Mouse (Mus musculus) stomach, embryonic 14.5 days (tissue): ENCODE results near the gene Igsf21. TPM values are rescaled to one million over a fixed set of nuclear protein-coding genes. Genes with fewer than 3 reads are reported as not detected.

Source experiments
- ATAC-seq: fragments of 200-750 bp; cut with Nextera tagmentation; 2 replicates; pipeline ENCODE4 v1.8.0; 2017; ENCODE audit warnings: low read depth, moderate TSS enrichment; ENCODE audit not compliant: insufficient number of reproducible peaks, insufficient read depth, low FRiP score
- H3K27ac ChIP-seq: fragments of 300-500 bp; sonication (generic); 2 replicates; pipeline ENCODE4 v1.5.1; 2014; ENCODE audit warnings: mild to moderate bottlenecking, low read length, moderate library complexity, mixed read lengths
- H3K27me3 ChIP-seq: fragments of 300-500 bp; sonication (generic); 2 replicates; pipeline ENCODE4 v1.6.1; 2014; ENCODE audit warnings: low read length, control low read depth, mixed read lengths; ENCODE audit not compliant: control insufficient read depth, insufficient read depth
- H3K36me3 ChIP-seq: fragments of 300-500 bp; sonication (generic); 2 replicates; pipeline ENCODE4 v1.6.1; 2014; ENCODE audit warnings: mild to moderate bottlenecking, control low read depth, low read length, moderate library complexity, mixed read lengths; ENCODE audit not compliant: control insufficient read depth, insufficient read depth
- H3K4me1 ChIP-seq: fragments of 300-500 bp; sonication (generic); 2 replicates; pipeline ENCODE4 v1.6.1; 2014; ENCODE audit warnings: low read length, control low read depth, mixed read lengths; ENCODE audit not compliant: control insufficient read depth, insufficient read depth
- H3K4me2 ChIP-seq: fragments of 300-500 bp; sonication (generic); replicated peaks from 2 replicates; pipeline ENCODE4 v1.6.1; 2014; ENCODE audit warnings: low read depth, low read length, control low read depth
- H3K4me3 ChIP-seq: fragments of 300-500 bp; sonication (generic); 2 replicates; pipeline ENCODE4 v1.5.1; 2014; ENCODE audit warnings: low read depth, low read length, control low read depth
- H3K9ac ChIP-seq: fragments of 300-500 bp; sonication (generic); replicated peaks from 2 replicates; pipeline ENCODE4 v1.6.1; 2014; ENCODE audit warnings: low read depth, mild to moderate bottlenecking, control low read depth, low read length, moderate library complexity, mixed read lengths
- H3K9me3 ChIP-seq: fragments of 300-500 bp; sonication (generic); 2 replicates; pipeline ENCODE4 v1.6.1; 2016; ENCODE audit warnings: low read depth, low read length, control low read depth; ENCODE audit not compliant: control insufficient read depth
- WGBS: fragments of 180-500 bp; shearing (Covaris S2); extraction: QIAGEN DNeasy Blood & Tissue Kit; methylation state at CpG from one replicate; pipeline ENCODE4 v1.1.7; 2014; 5-methylcytosine and 5-hydroxymethylcytosine counted together
- polyA plus RNA-seq: library from polyadenylated mRNA; unstranded; fragments of >200 nt; fragmentation: Nextera tagmentation; extraction: Ambion mirVana; gene quantifications from 2 replicates; pipeline ENCODE4 v1.2.1, GENCODE M21; 2014

Igsf21 gene
- 1.2 TPM in 2 replicates for polyA plus RNA-seq

- peak; percentile 75; the same call in 1 of the 2 replicates for ATAC-seq
- Histone ChIP-seq H3K4me2 (peak within 1 kb of the TSS; percentile 40), H3K27me3 (peaks cover 57% of the 10 kb centered on the region), H3K4me3 (peak within 1 kb of the TSS; percentile 25), H3K27ac (no peak within 1 kb of the TSS), H3K9ac (no peak within 1 kb of the TSS), H3K4me1 (0 out of 2 replicates have a peak, but pooled peaks cover 6% of the 10 kb centered on the region), H3K36me3 (no peaks in the 10 kb centered on the region), H3K9me3 (no peaks in the 10 kb centered on the region)
- under 1% methylated on average over 77 of the region's 90 CpGs for WGBS
Observed at GRCm38 (mm10) chr4:140246180-140247005, at the start of gene Igsf21. Gene Igsf21, minus strand, starts transcription at chr4:140246784.

- H3K27ac ChIP-seq, result no peak overlapping the region
- no peak for ATAC-seq
- no peak overlapping the region for H3K4me2 ChIP-seq
- H3K9me3 ChIP-seq, result no peaks in the 10 kb centered on the region
- WGBS, result 75% methylated on average over 5 of the region's 5 CpGs
- no peaks in the 10 kb centered on the region for H3K4me1 ChIP-seq
- no peaks in the 10 kb centered on the region for H3K27me3 ChIP-seq
- H3K4me3 ChIP-seq, result no peak overlapping the region
- H3K9ac ChIP-seq, result no peak overlapping the region
- H3K36me3 ChIP-seq, result no peaks in the 10 kb centered on the region
Observed at GRCm38 (mm10) chr4:140285726-140286316, 39.2 kb upstream of the Igsf21 start.

GRCm38 (mm10) chr4:140283398-140283797 is 36.8 kb upstream of the Igsf21 start:
- Histone ChIP-seq H3K27me3 (no peaks in the 10 kb centered on the region), H3K36me3 (no peaks in the 10 kb centered on the region), H3K4me3 (no peak overlapping the region), H3K4me2 (no peak overlapping the region), H3K9ac (no peak overlapping the region), H3K4me1 (no peaks in the 10 kb centered on the region), H3K27ac (no peak overlapping the region), H3K9me3 (no peaks in the 10 kb centered on the region)
- no peak for ATAC-seq
- 6% methylated on average over 2 of the region's 2 CpGs for WGBS

GRCm38 (mm10) chr4:140278269-140278668 is 31.7 kb upstream of the Igsf21 start:
- Histone ChIP-seq H3K9ac (no peak overlapping the region), H3K36me3 (no peaks in the 10 kb centered on the region)
- 98% methylated on average over 2 of the region's 2 CpGs for WGBS

GRCm38 (mm10) chr4:140271913-140272312 is 25.3 kb upstream of the Igsf21 start:
- no peaks in the 10 kb centered on the region for H3K27me3 ChIP-seq
- H3K27ac ChIP-seq, result no peak overlapping the region
- H3K4me2 ChIP-seq, result no peak overlapping the region
- no peak overlapping the region for H3K9ac ChIP-seq
- H3K4me1 ChIP-seq, result no peaks in the 10 kb centered on the region
- H3K4me3 ChIP-seq, result no peak overlapping the region
- no peaks in the 10 kb centered on the region for H3K36me3 ChIP-seq
- WGBS, result 82% methylated on average over 5 of the region's 5 CpGs
- H3K9me3 ChIP-seq, result no peaks in the 10 kb centered on the region
- no peak for ATAC-seq

More at GRCm38 (mm10) chr4:140278269-140278668, 31.7 kb upstream of the Igsf21 start:
- Histone ChIP-seq H3K27me3 (no peaks in the 10 kb centered on the region), H3K9me3 (no peaks in the 10 kb centered on the region), H3K27ac (no peak overlapping the region), H3K4me3 (no peak overlapping the region), H3K4me1 (no peaks in the 10 kb centered on the region), H3K4me2 (no peak overlapping the region)
- no peak for ATAC-seq

GRCm38 (mm10) chr4:140270451-140270850 is 23.9 kb upstream of the Igsf21 start:
- WGBS, result 77% methylated on average over 7 of the region's 7 CpGs
- Histone ChIP-seq H3K9me3 (no peaks in the 10 kb centered on the region), H3K27ac (no peak overlapping the region), H3K4me1 (no peaks in the 10 kb centered on the region), H3K36me3 (no peaks in the 10 kb centered on the region), H3K27me3 (no peaks in the 10 kb centered on the region), H3K4me3 (no peak overlapping the region), H3K4me2 (no peak overlapping the region), H3K9ac (no peak overlapping the region)
- no peak for ATAC-seq

- Histone ChIP-seq H3K27ac (no peak overlapping the region), H3K9ac (no peak overlapping the region), H3K4me3 (no peak overlapping the region), H3K4me1 (no peaks in the 10 kb centered on the region), H3K36me3 (no peaks in the 10 kb centered on the region), H3K27me3 (no peaks in the 10 kb centered on the region), H3K9me3 (no peaks in the 10 kb centered on the region), H3K4me2 (no peak overlapping the region)
- 85% methylated on average over 15 of the region's 15 CpGs for WGBS
- no peak for ATAC-seq
Observed at GRCm38 (mm10) chr4:140269184-140269840, 22.7 kb upstream of the Igsf21 start.

- 74% methylated on average over 9 of the region's 9 CpGs for whole genome bisulfite sequencing
- H3K4me2 ChIP-seq, result no peak overlapping the region
- no peaks in the 10 kb centered on the region for H3K36me3 ChIP-seq
- H3K9ac ChIP-seq, result no peak overlapping the region
- H3K9me3 ChIP-seq, result no peaks in the 10 kb centered on the region
- no peak overlapping the region for H3K4me3 ChIP-seq
- H3K4me1 ChIP-seq, result no peaks in the 10 kb centered on the region
- H3K27ac ChIP-seq, result no peak overlapping the region
- ATAC-seq, result no peak
- H3K27me3 ChIP-seq, result no peaks in the 10 kb centered on the region
Observed at GRCm38 (mm10) chr4:140267835-140268234, 21.3 kb upstream of the Igsf21 start.
